Mouse (Mus musculus) cortical plate, adult 2 months (tissue): Measurements from ENCODE around the gene Atp5c1.

Experiments
- CTCF ChIP-seq: fragments of 200-500 bp; IDR thresholded peaks from 2 replicates; pipeline ENCODE4 v1.5.1; 2011; ENCODE audit warnings: mild to moderate bottlenecking, control low read depth, low read length; ENCODE audit not compliant: insufficient read depth; ENCODE audit errors: extremely low read depth
- POLR2A ChIP-seq: fragments of 200-500 bp; IDR thresholded peaks from 2 replicates; pipeline ENCODE4 v1.6.1; 2011; ENCODE audit warnings: mild to moderate bottlenecking, low read length, control low read depth; ENCODE audit not compliant: insufficient read depth; ENCODE audit errors: extremely low read depth

- peak; percentile 97 for TF ChIP-seq CTCF
- no peak for TF ChIP-seq POLR2A
These were observed 20.9 kb upstream of the Atp5c1 start for GRCm38 (mm10) chr2:10101180-10101579.
